Mouse (Mus musculus) adrenal gland, adult 10 weeks (tissue): ENCODE data around the gene Zfp947. TPM values are rescaled to one million over a fixed set of nuclear protein-coding genes. Genes with fewer than 3 reads are reported as not detected.

Experiments
- polyA plus RNA-seq: library from polyadenylated mRNA; stranded (reverse); fragments of 350-450 nt; fragmentation: Illumina TruSeq; extraction: RNeasy Lipid Tissue Mini Kit (QIAGEN cat#74804); gene quantifications from one replicate; pipeline ENCODE4 v1.2.3, GENCODE M21; 2014; ENCODE audit warnings: low read depth, low replicate concordance

The Zfp947 gene
- polyA plus RNA-seq, result 5.8 TPM

GRCm38 (mm10) chr17:22165722-22166294 is at the start of gene Zfp947:
Gene Zfp947 (minus strand): TSS chr17:22166190.

Other genes with a start within 250 kb of the Zfp947 start
- 70.2 TPM for gene Zfp942, start 203.7 kb downstream of the Zfp947 start, polyA plus RNA-seq
- gene Zfp943, start 203.6 kb downstream of the Zfp947 start, polyA plus RNA-seq, result 75.6 TPM
- gene Zfp994, start 59.4 kb upstream of the Zfp947 start, polyA plus RNA-seq, result 21.6 TPM
- 59.6 TPM for gene CT030661.1, start 148.6 kb upstream of the Zfp947 start, polyA plus RNA-seq
- 41.6 TPM for gene Zfp944, start 195.2 kb upstream of the Zfp947 start, polyA plus RNA-seq
- gene Zfp758, start 195.3 kb upstream of the Zfp947 start, polyA plus RNA-seq, result 63.6 TPM